Mouse (Mus musculus): ENCODE data around the gene Nprl2. TPM values are rescaled to one million over a fixed set of nuclear protein-coding genes. Genes with fewer than 3 reads are reported as not detected.
A peak's percentile ranks its signal among the peaks of the same experiment; 100 is the strongest.

Nprl2 gene
- 26.8 TPM in 2 replicates for polyA plus RNA-seq (2014; fragmentation: Nextera tagmentation; extraction: Ambion mirVana)

GRCm38 (mm10) chr9:107541474-107542351 lies at the start of gene Nprl2, which contains the start of gene Cyb561d2:
TSS of gene Nprl2 (plus strand) at chr9:107542226.
TSS of gene Cyb561d2 (minus strand) at chr9:107542193.
- peak; percentile 81 for ATAC-seq (replicated peaks; ENCODE audit: insufficient number of reproducible peaks, low FRiP score, low TSS enrichment)
- Histone ChIP-seq H3K4me1 (ENCODE audit: control insufficient read depth, insufficient read depth, low read length) (peaks cover 23% of the 10 kb centered on the region), H3K27ac (ENCODE audit: low read depth, low read length) (no peak within 1 kb of the TSS), H3K9me3 (replicated peaks; ENCODE audit: control insufficient read depth, low read length) (no peaks in the 10 kb centered on the region), H3K9ac (ENCODE audit: low read depth, low read length) (peak within 1 kb of the TSS; percentile 67), H3K36me3 (ENCODE audit: control insufficient read depth, insufficient read depth, low read length) (0 out of 2 replicates have a peak, but pooled peaks cover 9% of the 10 kb centered on the region), H3K4me3 (ENCODE audit: low read depth, low read length) (peak within 1 kb of the TSS; percentile 60), H3K4me2 (peak within 1 kb of the TSS; percentile 73), H3K27me3 (ENCODE audit: control insufficient read depth, insufficient read depth, low read length) (no peaks in the 10 kb centered on the region)
- WGBS (ENCODE audit: insufficient replicate concordance), result under 1% methylated on average over 46 of the region's 46 CpGs

GRCm38 (mm10) chr9:107493511-107493910 lies 48.5 kb upstream of the Nprl2 start:
- H3K9me3 ChIP-seq (replicated peaks; ENCODE audit: control insufficient read depth, low read length), result no peaks in the 10 kb centered on the region
- 0 out of 2 replicates have a peak overlapping the region, but pooled peaks have one; percentile 16 for H3K9ac ChIP-seq (ENCODE audit: low read depth, low read length)
- 18% methylated on average over 1 of the region's 1 CpGs for WGBS (ENCODE audit: insufficient replicate concordance)
- no peak overlapping the region for H3K4me3 ChIP-seq (ENCODE audit: low read depth, low read length)
- H3K27ac ChIP-seq (ENCODE audit: low read depth, low read length), result peak overlapping the region; percentile 51
- H3K4me2 ChIP-seq, result no peak overlapping the region
- peaks cover 11% of the 10 kb centered on the region for H3K4me1 ChIP-seq (ENCODE audit: control insufficient read depth, insufficient read depth, low read length)
- no peaks in the 10 kb centered on the region for H3K36me3 ChIP-seq (ENCODE audit: control insufficient read depth, insufficient read depth, low read length)
- H3K27me3 ChIP-seq (ENCODE audit: control insufficient read depth, insufficient read depth, low read length), result no peaks in the 10 kb centered on the region
- no peak for ATAC-seq (replicated peaks; ENCODE audit: insufficient number of reproducible peaks, low FRiP score, low TSS enrichment)

- H3K4me3 ChIP-seq (ENCODE audit: low read depth, low read length), result no peak overlapping the region
- no peaks in the 10 kb centered on the region for H3K36me3 ChIP-seq (ENCODE audit: control insufficient read depth, insufficient read depth, low read length)
- no peak overlapping the region for H3K27ac ChIP-seq (ENCODE audit: low read depth, low read length)
- H3K4me2 ChIP-seq, result no peak overlapping the region
- WGBS (ENCODE audit: insufficient replicate concordance), result 85% methylated on average over 12 of the region's 12 CpGs
- no peaks in the 10 kb centered on the region for H3K9me3 ChIP-seq (replicated peaks; ENCODE audit: control insufficient read depth, low read length)
- no peaks in the 10 kb centered on the region for H3K27me3 ChIP-seq (ENCODE audit: control insufficient read depth, insufficient read depth, low read length)
- no peak overlapping the region for H3K9ac ChIP-seq (ENCODE audit: low read depth, low read length)
- peaks cover 11% of the 10 kb centered on the region for H3K4me1 ChIP-seq (ENCODE audit: control insufficient read depth, insufficient read depth, low read length)
- ATAC-seq (replicated peaks; ENCODE audit: insufficient number of reproducible peaks, low FRiP score, low TSS enrichment), result no peak
Measured at GRCm38 (mm10) chr9:107494238-107494637, 47.8 kb upstream of the Nprl2 start.

- Histone ChIP-seq H3K27me3 (ENCODE audit: control insufficient read depth, insufficient read depth, low read length) (no peaks in the 10 kb centered on the region), H3K9ac (ENCODE audit: low read depth, low read length) (0 out of 2 replicates have a peak overlapping the region, but pooled peaks have one; percentile 12), H3K4me1 (ENCODE audit: control insufficient read depth, insufficient read depth, low read length) (peaks cover 23% of the 10 kb centered on the region), H3K4me3 (ENCODE audit: low read depth, low read length) (peak overlapping the region; percentile 4; the same call in 1 of the 2 replicates), H3K27ac (ENCODE audit: low read depth, low read length) (0 out of 2 replicates have a peak overlapping the region, but pooled peaks have one; percentile 18), H3K4me2 (peak overlapping the region; percentile 45), H3K36me3 (ENCODE audit: control insufficient read depth, insufficient read depth, low read length) (no peaks in the 10 kb centered on the region), H3K9me3 (replicated peaks; ENCODE audit: control insufficient read depth, low read length) (no peaks in the 10 kb centered on the region)
- 73% methylated on average over 3 of the region's 3 CpGs for WGBS (ENCODE audit: insufficient replicate concordance)
- ATAC-seq (replicated peaks; ENCODE audit: insufficient number of reproducible peaks, low FRiP score, low TSS enrichment), result peak; percentile 62
Measured at GRCm38 (mm10) chr9:107496359-107496758, 45.7 kb upstream of the Nprl2 start.

GRCm38 (mm10) chr9:107500708-107501286 lies 41.2 kb upstream of the Nprl2 start:
- Histone ChIP-seq H3K9ac (ENCODE audit: low read depth, low read length) (peak overlapping the region; percentile 6; the same call in 1 of the 2 replicates), H3K4me1 (ENCODE audit: control insufficient read depth, insufficient read depth, low read length) (peaks cover 15% of the 10 kb centered on the region), H3K9me3 (replicated peaks; ENCODE audit: control insufficient read depth, low read length) (no peaks in the 10 kb centered on the region), H3K4me2 (no peak overlapping the region), H3K4me3 (ENCODE audit: low read depth, low read length) (no peak overlapping the region), H3K27ac (ENCODE audit: low read depth, low read length) (no peak overlapping the region), H3K36me3 (ENCODE audit: control insufficient read depth, insufficient read depth, low read length) (no peaks in the 10 kb centered on the region), H3K27me3 (ENCODE audit: control insufficient read depth, insufficient read depth, low read length) (no peaks in the 10 kb centered on the region)
- ATAC-seq (replicated peaks; ENCODE audit: insufficient number of reproducible peaks, low FRiP score, low TSS enrichment), result no peak
- 80% methylated on average over 3 of the region's 3 CpGs for WGBS (ENCODE audit: insufficient replicate concordance)

- H3K27me3 ChIP-seq (ENCODE audit: control insufficient read depth, insufficient read depth, low read length), result no peaks in the 10 kb centered on the region
- H3K4me1 ChIP-seq (ENCODE audit: control insufficient read depth, insufficient read depth, low read length), result peaks cover 18% of the 10 kb centered on the region
- no peak for ATAC-seq (replicated peaks; ENCODE audit: insufficient number of reproducible peaks, low FRiP score, low TSS enrichment)
- H3K27ac ChIP-seq (ENCODE audit: low read depth, low read length), result no peak overlapping the region
- H3K9ac ChIP-seq (ENCODE audit: low read depth, low read length), result no peak overlapping the region
- H3K36me3 ChIP-seq (ENCODE audit: control insufficient read depth, insufficient read depth, low read length), result no peaks in the 10 kb centered on the region
- no peak overlapping the region for H3K4me3 ChIP-seq (ENCODE audit: low read depth, low read length)
- H3K9me3 ChIP-seq (replicated peaks; ENCODE audit: control insufficient read depth, low read length), result no peaks in the 10 kb centered on the region
- WGBS (ENCODE audit: insufficient replicate concordance), result 84% methylated on average over 12 of the region's 12 CpGs
- no peak overlapping the region for H3K4me2 ChIP-seq
Measured at GRCm38 (mm10) chr9:107502131-107502846, 39.7 kb upstream of the Nprl2 start.

GRCm38 (mm10) chr9:107504662-107505537 lies 37.1 kb upstream of the Nprl2 start:
- Histone ChIP-seq H3K4me3 (ENCODE audit: low read depth, low read length) (no peak overlapping the region), H3K9me3 (replicated peaks; ENCODE audit: control insufficient read depth, low read length) (no peaks in the 10 kb centered on the region), H3K9ac (ENCODE audit: low read depth, low read length) (no peak overlapping the region), H3K4me2 (no peak overlapping the region), H3K27ac (ENCODE audit: low read depth, low read length) (no peak overlapping the region), H3K4me1 (ENCODE audit: control insufficient read depth, insufficient read depth, low read length) (peaks cover 20% of the 10 kb centered on the region), H3K36me3 (ENCODE audit: control insufficient read depth, insufficient read depth, low read length) (no peaks in the 10 kb centered on the region), H3K27me3 (ENCODE audit: control insufficient read depth, insufficient read depth, low read length) (no peaks in the 10 kb centered on the region)
- 76% methylated on average over 19 of the region's 19 CpGs for WGBS (ENCODE audit: insufficient replicate concordance)
- ATAC-seq (replicated peaks; ENCODE audit: insufficient number of reproducible peaks, low FRiP score, low TSS enrichment), result no peak

Data from heart, embryonic 11.5 days (tissue).